Mouse (Mus musculus) brain, embryonic 14.5 days (tissue): Measurements from ENCODE around the gene Dpp6.

ENCODE experiments used
- CTCF ChIP-seq: fragments of 200-500 bp; IDR thresholded peaks from 2 replicates; pipeline ENCODE4 v1.5.1; 2012; ENCODE audit warnings: inconsistent platforms, mild to moderate bottlenecking, moderate library complexity, borderline replicate concordance; ENCODE audit not compliant: insufficient read depth, insufficient read length; ENCODE audit errors: extremely low read depth
- POLR2A ChIP-seq: fragments of 200-500 bp; IDR thresholded peaks from 2 replicates; pipeline ENCODE4 v1.6.1; 2012; ENCODE audit warnings: mild to moderate bottlenecking, inconsistent platforms, borderline replicate concordance; ENCODE audit not compliant: poor library complexity, insufficient read depth, insufficient read length, severe bottlenecking; ENCODE audit errors: extremely low read depth

DNA sequence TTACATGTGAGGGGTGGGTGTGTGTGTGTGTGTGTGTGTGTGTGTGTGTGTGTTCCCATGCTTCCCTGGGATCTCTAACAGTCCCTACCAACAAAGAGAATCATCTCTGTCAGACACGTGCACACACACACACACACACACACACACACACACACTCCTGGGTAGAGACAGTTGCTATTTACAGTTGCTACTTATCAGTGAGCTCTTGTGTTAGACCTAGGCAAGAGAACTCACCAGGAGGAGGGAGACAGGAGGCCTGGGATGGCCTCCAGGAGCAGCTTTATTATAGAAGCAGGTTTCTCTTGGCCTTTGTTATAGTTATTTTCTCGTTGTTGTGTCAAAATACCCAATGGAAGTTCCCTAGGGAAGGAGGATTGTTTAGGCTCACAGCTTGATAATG lies 519.7 kb downstream of the Dpp6 start:
- no peak for TF ChIP-seq CTCF
- no peak for TF ChIP-seq POLR2A
